Mouse (Mus musculus) megakaryocyte, embryonic 14.5 days (primary cell): ENCODE measurements around the gene Sv2b.

Source experiments
- FLI1 ChIP-seq: IDR thresholded peaks from 2 replicates; pipeline ENCODE4 v1.6.1; 2012; ENCODE audit warnings: low read length, inconsistent platforms, mixed read lengths
- GATA1 ChIP-seq: IDR thresholded peaks from 3 replicates; pipeline ENCODE4 v1.6.1; 2012; ENCODE audit warnings: mixed read lengths, low read length, inconsistent platforms, borderline replicate concordance

- TF ChIP-seq GATA1 (no peak), FLI1 (no peak)
Measured at GRCm38 (mm10) chr7:75141919-75142700, 167.0 kb downstream of the Sv2b start.
